Mouse (Mus musculus) kidney, embryonic 16.5 days (tissue): ENCODE measurements around the gene Crtc3. TPM values are rescaled to one million over a fixed set of nuclear protein-coding genes. Genes with fewer than 3 reads are reported as not detected.

Source experiments
- ATAC-seq: fragments of 200-750 bp; cut with Nextera tagmentation; 2 replicates; pipeline ENCODE4 v1.8.0; 2017; ENCODE audit warnings: moderate TSS enrichment; ENCODE audit not compliant: low FRiP score, low TSS enrichment
- H3K27ac ChIP-seq: fragments of 300-500 bp; sonication (generic); 2 replicates; pipeline ENCODE4 v1.5.1; 2014; ENCODE audit warnings: low read length
- H3K27me3 ChIP-seq: fragments of 300-500 bp; sonication (generic); 2 replicates; pipeline ENCODE4 v1.6.1; 2014; ENCODE audit warnings: low read length, control low read depth, mixed read lengths; ENCODE audit not compliant: insufficient read depth
- H3K36me3 ChIP-seq: fragments of 300-500 bp; sonication (generic); 2 replicates; pipeline ENCODE4 v1.6.1; 2014; ENCODE audit warnings: low read length, control low read depth, mixed read lengths; ENCODE audit not compliant: insufficient read depth
- H3K4me1 ChIP-seq: fragments of 300-500 bp; sonication (generic); 2 replicates; pipeline ENCODE4 v1.6.1; 2014; ENCODE audit warnings: low read length, control low read depth, mixed read lengths; ENCODE audit not compliant: insufficient read depth
- H3K4me2 ChIP-seq: fragments of 300-500 bp; sonication (generic); replicated peaks from 2 replicates; pipeline ENCODE4 v1.6.1; 2014; ENCODE audit warnings: low read depth, low read length
- H3K4me3 ChIP-seq: fragments of 300-500 bp; sonication (generic); 2 replicates; pipeline ENCODE4 v1.5.1; 2014; ENCODE audit warnings: mild to moderate bottlenecking, low read length
- H3K9ac ChIP-seq: fragments of 300-500 bp; sonication (generic); replicated peaks from 2 replicates; pipeline ENCODE4 v1.6.1; 2014; ENCODE audit warnings: low read length
- H3K9me3 ChIP-seq: fragments of 300-500 bp; sonication (generic); 2 replicates; pipeline ENCODE4 v1.6.1; 2016; ENCODE audit warnings: low read length, control low read depth
- WGBS: fragments of 180-500 bp; shearing (Covaris S2); extraction: QIAGEN DNeasy Blood & Tissue Kit; methylation state at CpG from one replicate; pipeline ENCODE4 v1.1.7; 2014; 5-methylcytosine and 5-hydroxymethylcytosine counted together
- polyA plus RNA-seq: library from polyadenylated mRNA; unstranded; fragments of >200 nt; fragmentation: Nextera tagmentation; extraction: Ambion mirVana; gene quantifications from 2 replicates; pipeline ENCODE4 v1.2.1, GENCODE M21; 2015

The Crtc3 gene
- polyA plus RNA-seq, 1 experiment from 2014 or later = 18.5 TPM

- 57% methylated on average over 7 of the region's 7 CpGs for WGBS
- no peak overlapping the region for H3K4me2 ChIP-seq
- H3K4me3 ChIP-seq = no peak overlapping the region
- no peak for ATAC-seq
- peak overlapping the region; percentile 40; the same call in 1 of the 2 replicates for H3K27ac ChIP-seq
- no peaks in the 10 kb centered on the region for H3K27me3 ChIP-seq
- H3K4me1 ChIP-seq = peaks cover 5% of the 10 kb centered on the region
- H3K9ac ChIP-seq = no peak overlapping the region
- no peaks in the 10 kb centered on the region for H3K9me3 ChIP-seq
- H3K36me3 ChIP-seq = no peaks in the 10 kb centered on the region
Measured at GRCm38 (mm10) chr7:80647437-80647871, 41.2 kb downstream of the Crtc3 start.

GRCm38 (mm10) chr7:80646093-80647025, 42.3 kb downstream of the Crtc3 start:
- H3K4me3 ChIP-seq = no peak overlapping the region
- peaks cover 15% of the 10 kb centered on the region for H3K4me1 ChIP-seq
- no peak overlapping the region for H3K27ac ChIP-seq
- no peaks in the 10 kb centered on the region for H3K36me3 ChIP-seq
- H3K9me3 ChIP-seq = no peaks in the 10 kb centered on the region
- 83% methylated on average over 10 of the region's 10 CpGs for WGBS
- no peak overlapping the region for H3K4me2 ChIP-seq
- H3K27me3 ChIP-seq = no peaks in the 10 kb centered on the region
- no peak overlapping the region for H3K9ac ChIP-seq
- no peak for ATAC-seq

GRCm38 (mm10) chr7:80642976-80643666, 45.6 kb downstream of the Crtc3 start:
- Histone ChIP-seq H3K27ac (no peak overlapping the region), H3K27me3 (no peaks in the 10 kb centered on the region), H3K4me3 (no peak overlapping the region), H3K9me3 (no peaks in the 10 kb centered on the region), H3K36me3 (no peaks in the 10 kb centered on the region), H3K4me1 (peaks cover 30% of the 10 kb centered on the region), H3K9ac (no peak overlapping the region), H3K4me2 (no peak overlapping the region)
- ATAC-seq = no peak
- WGBS = 70% methylated on average over 8 of the region's 8 CpGs

GRCm38 (mm10) chr7:80642552-80642951, 46.1 kb downstream of the Crtc3 start:
- WGBS = 40% methylated on average over 5 of the region's 5 CpGs
- H3K27ac ChIP-seq = no peak overlapping the region
- no peaks in the 10 kb centered on the region for H3K9me3 ChIP-seq
- H3K36me3 ChIP-seq = no peaks in the 10 kb centered on the region
- H3K4me2 ChIP-seq = no peak overlapping the region
- H3K4me1 ChIP-seq = peaks cover 31% of the 10 kb centered on the region
- no peak overlapping the region for H3K4me3 ChIP-seq
- no peak for ATAC-seq
- no peak overlapping the region for H3K9ac ChIP-seq
- H3K27me3 ChIP-seq = no peaks in the 10 kb centered on the region

GRCm38 (mm10) chr7:80641899-80642298, 46.8 kb downstream of the Crtc3 start:
- peak overlapping the region; percentile 20; the same call in 1 of the 2 replicates for H3K27ac ChIP-seq

GRCm38 (mm10) chr7:80641497-80641896, 47.2 kb downstream of the Crtc3 start:
- H3K4me1 ChIP-seq = peaks cover 39% of the 10 kb centered on the region
- H3K27ac ChIP-seq = peak overlapping the region; percentile 20
- H3K9ac ChIP-seq = no peak overlapping the region
- H3K9me3 ChIP-seq = no peaks in the 10 kb centered on the region
- no peak overlapping the region for H3K4me2 ChIP-seq
- ATAC-seq = peak; percentile 86
- 12% methylated on average over 4 of the region's 4 CpGs for WGBS
- no peaks in the 10 kb centered on the region for H3K27me3 ChIP-seq
- H3K36me3 ChIP-seq = no peaks in the 10 kb centered on the region
- no peak overlapping the region for H3K4me3 ChIP-seq

More at GRCm38 (mm10) chr7:80641899-80642298, 46.8 kb downstream of the Crtc3 start:
- Histone ChIP-seq H3K27me3 (no peaks in the 10 kb centered on the region), H3K9me3 (no peaks in the 10 kb centered on the region), H3K9ac (no peak overlapping the region), H3K36me3 (no peaks in the 10 kb centered on the region), H3K4me1 (peaks cover 35% of the 10 kb centered on the region), H3K4me3 (no peak overlapping the region), H3K4me2 (no peak overlapping the region)
- ATAC-seq = no peak
- 53% methylated on average over 7 of the region's 7 CpGs for whole genome bisulfite sequencing

- H3K27ac ChIP-seq = no peak overlapping the region
- no peak for ATAC-seq
- H3K4me2 ChIP-seq = no peak overlapping the region
- 81% methylated on average over 3 of the region's 3 CpGs for WGBS
- H3K4me1 ChIP-seq = peaks cover 54% of the 10 kb centered on the region
- H3K9me3 ChIP-seq = no peaks in the 10 kb centered on the region
- H3K9ac ChIP-seq = no peak overlapping the region
- H3K4me3 ChIP-seq = no peak overlapping the region
- no peaks in the 10 kb centered on the region for H3K36me3 ChIP-seq
- H3K27me3 ChIP-seq = no peaks in the 10 kb centered on the region
Measured at GRCm38 (mm10) chr7:80639981-80640380, 48.7 kb downstream of the Crtc3 start.

- ATAC-seq = no peak
- H3K4me3 ChIP-seq = no peak overlapping the region
- no peaks in the 10 kb centered on the region for H3K27me3 ChIP-seq
- H3K9me3 ChIP-seq = no peaks in the 10 kb centered on the region
- no peak overlapping the region for H3K4me2 ChIP-seq
- WGBS = 61% methylated on average over 10 of the region's 10 CpGs
- H3K9ac ChIP-seq = 0 out of 2 replicates have a peak overlapping the region, but pooled peaks have one; percentile 5
- H3K36me3 ChIP-seq = no peaks in the 10 kb centered on the region
- H3K4me1 ChIP-seq = peaks cover 55% of the 10 kb centered on the region
- no peak overlapping the region for H3K27ac ChIP-seq
Measured at GRCm38 (mm10) chr7:80638460-80638859, 50.2 kb downstream of the Crtc3 start.

GRCm38 (mm10) chr7:80636953-80637800, 51.5 kb downstream of the Crtc3 start:
- Histone ChIP-seq H3K36me3 (no peaks in the 10 kb centered on the region), H3K4me2 (no peak overlapping the region), H3K9me3 (no peaks in the 10 kb centered on the region), H3K27me3 (no peaks in the 10 kb centered on the region), H3K27ac (peak overlapping the region; percentile 70), H3K4me3 (no peak overlapping the region), H3K4me1 (peaks cover 52% of the 10 kb centered on the region), H3K9ac (0 out of 2 replicates have a peak overlapping the region, but pooled peaks have one; percentile 9)
- no peak for ATAC-seq
- WGBS = 47% methylated on average over 9 of the region's 9 CpGs
